Mouse (Mus musculus) liver, adult 2 months (tissue): ENCODE results near the gene Srsf12. TPM values are rescaled to one million over a fixed set of nuclear protein-coding genes. Genes with fewer than 3 reads are reported as not detected.

Source experiments
- DNase-seq: peaks from one replicate; pipeline ENCODE4 v3.0.0-alpha.2; 2011; ENCODE audit warnings: low read depth, low spot score; ENCODE audit errors: extremely low read depth
- H3K27ac ChIP-seq: fragments of 200-500 bp; replicated peaks from 2 replicates; pipeline ENCODE4 v1.5.1; 2012; ENCODE audit warnings: low read depth, mild to moderate bottlenecking, control low read depth, inconsistent platforms, low read length; ENCODE audit not compliant: insufficient read depth
- H3K27me3 ChIP-seq: fragments of 200-500 bp; 2 replicates; pipeline ENCODE4 v1.6.1; 2012; ENCODE audit warnings: mild to moderate bottlenecking, moderate library complexity, low read length, inconsistent platforms; ENCODE audit not compliant: control insufficient read depth, insufficient read depth
- H3K36me3 ChIP-seq: fragments of 200-500 bp; 2 replicates; pipeline ENCODE4 v1.6.1; 2012; ENCODE audit warnings: low read length, inconsistent platforms; ENCODE audit not compliant: control insufficient read depth, insufficient read depth
- H3K4me1 ChIP-seq: fragments of 200-500 bp; 2 replicates; pipeline ENCODE4 v1.6.1; 2011; ENCODE audit warnings: low read length; ENCODE audit not compliant: control insufficient read depth, insufficient read depth
- H3K4me3 ChIP-seq: fragments of 200-500 bp; 2 replicates; pipeline ENCODE4 v1.5.1; 2011; ENCODE audit warnings: low read depth, mild to moderate bottlenecking, control low read depth, low read length, moderate library complexity; ENCODE audit not compliant: insufficient read depth
- H3K79me2 ChIP-seq: fragments of 200-500 bp; 2 replicates; pipeline ENCODE4 v1.6.1; 2012; ENCODE audit warnings: inconsistent platforms, mild to moderate bottlenecking, low read length, moderate library complexity; ENCODE audit not compliant: control insufficient read depth, insufficient read depth
- H3K9ac ChIP-seq: fragments of 200-500 bp; 2 replicates; pipeline ENCODE4 v1.6.1; 2012; ENCODE audit warnings: low read depth, mild to moderate bottlenecking, control low read depth, inconsistent platforms, low read length
- CTCF ChIP-seq: fragments of 200-500 bp; IDR thresholded peaks from 2 replicates; pipeline ENCODE4 v1.5.1; 2011; ENCODE audit warnings: low read depth, low read length, control low read depth
- POLR2A ChIP-seq: fragments of 200-500 bp; IDR thresholded peaks from 2 replicates; pipeline ENCODE4 v1.6.1; 2011; ENCODE audit warnings: low read length, control low read depth; ENCODE audit not compliant: insufficient read depth; ENCODE audit errors: extremely low read depth
- WGBS: fragments of 180-500 bp; shearing (Covaris S2); methylation state at CpG from one replicate; pipeline ENCODE4 v1.1.7; 2018; 5-methylcytosine and 5-hydroxymethylcytosine counted together
- polyA plus RNA-seq: library from polyadenylated mRNA; depleted of rRNA; stranded (reverse); fragments of >200 nt; gene quantifications from 2 replicates; pipeline ENCODE4 v1.2.3, GENCODE M21; 2012; rRNA removed
- total RNA-seq: library from RNA; depleted of rRNA; stranded (reverse); fragments of >200 nt; gene quantifications from 2 replicates; pipeline ENCODE4 v1.2.3, GENCODE M21; 2014; rRNA removed

Gene Srsf12
- total and polyA plus RNA-seq, 2 experiments: 0.11 TPM; not detected in 1

DNA sequence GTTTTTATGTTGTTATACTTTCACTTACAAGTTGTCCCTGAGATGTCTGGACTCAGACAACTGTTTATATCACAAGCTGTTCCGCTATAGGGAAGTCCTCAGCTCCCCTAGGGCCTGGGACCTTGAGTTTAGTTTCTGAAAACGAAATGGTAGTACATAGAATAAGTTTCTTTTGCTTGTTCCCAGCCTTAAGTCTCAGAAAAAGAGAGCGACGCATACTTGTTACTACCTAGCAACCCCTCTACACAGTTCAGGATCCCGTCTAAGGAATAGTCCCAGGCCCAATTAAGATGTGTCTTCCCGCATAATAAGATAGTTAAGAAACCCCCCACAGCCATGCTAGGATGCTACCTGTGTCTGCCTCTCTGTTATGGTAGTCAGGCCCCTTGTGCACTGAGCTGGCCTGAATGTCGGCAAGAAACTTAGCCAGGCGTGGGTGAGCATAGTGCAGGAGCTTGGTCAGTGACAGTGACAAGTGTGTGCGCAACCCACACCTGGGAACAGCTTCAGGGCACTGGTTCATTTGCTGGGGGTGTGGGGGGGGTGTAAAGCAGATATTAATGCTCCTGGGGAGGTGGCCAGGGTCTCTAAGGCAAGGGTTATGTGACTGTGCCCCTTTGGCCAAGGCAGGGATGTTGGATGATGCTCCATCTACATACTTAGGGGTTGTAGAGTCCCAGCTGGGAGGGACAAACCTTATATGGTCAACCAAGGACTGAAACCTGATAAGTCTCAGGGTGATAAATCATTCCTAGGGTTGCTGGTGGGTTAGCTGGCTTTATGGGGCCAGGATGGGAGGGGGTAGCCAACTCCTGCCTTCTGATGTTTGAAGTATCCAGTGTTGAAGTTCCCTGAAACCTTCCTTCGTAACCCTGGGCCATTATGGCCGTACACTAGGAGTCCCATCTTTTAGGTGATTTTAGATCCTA, 61.9 kb downstream of the Srsf12 start:
- Histone ChIP-seq H3K36me3 (no peaks in the 10 kb centered on the region), H3K27me3 (no peaks in the 10 kb centered on the region), H3K4me1 (no peaks in the 10 kb centered on the region; the same call in 1 of the 2 replicates), H3K27ac (no peak overlapping the region), H3K9ac (no peak overlapping the region), H3K79me2 (no peaks in the 10 kb centered on the region; the same call in 1 of the 2 replicates), H3K4me3 (no peak overlapping the region)
- DNase-seq: no peak
- 96% methylated on average over 11 of the region's 11 CpGs for WGBS
- TF ChIP-seq CTCF (no peak), POLR2A (no peak)

DNA sequence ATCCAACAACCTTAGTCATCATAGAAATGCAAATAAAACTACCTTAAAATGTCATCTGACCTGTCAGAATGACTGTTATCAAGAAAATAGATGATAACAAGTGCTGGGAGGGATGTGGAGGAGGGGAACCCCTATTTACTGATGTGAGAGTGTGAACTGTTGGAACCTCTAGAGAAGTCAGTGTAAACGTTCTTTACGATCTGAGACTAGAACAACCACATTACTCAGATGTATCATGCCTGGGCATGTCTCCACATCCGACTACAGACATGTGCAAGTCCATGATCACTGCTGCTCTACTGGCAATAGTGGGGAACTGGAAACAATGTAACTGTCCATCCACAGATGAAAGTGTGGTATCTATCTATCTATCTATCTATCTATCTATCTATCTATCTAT, 64.6 kb downstream of the Srsf12 start:
- no peak overlapping the region for H3K27ac ChIP-seq
- no peaks in the 10 kb centered on the region; the same call in 1 of the 2 replicates for H3K79me2 ChIP-seq
- TF ChIP-seq CTCF (no peak), POLR2A (no peak)
- H3K27me3 ChIP-seq: no peaks in the 10 kb centered on the region
- H3K4me1 ChIP-seq: no peaks in the 10 kb centered on the region
- H3K4me3 ChIP-seq: no peak overlapping the region
- no peaks in the 10 kb centered on the region for H3K36me3 ChIP-seq
- no peak overlapping the region for H3K9ac ChIP-seq
- no peak for DNase-seq
- WGBS: 75% methylated on average over 3 of the region's 3 CpGs

GRCm38 (mm10) chr4:33281891-33282685, 73.3 kb downstream of the Srsf12 start:
- WGBS: 82% methylated on average over 3 of the region's 3 CpGs
- TF ChIP-seq CTCF (no peak), POLR2A (no peak)
- H3K4me3 ChIP-seq: no peak overlapping the region
- peaks cover 4% of the 10 kb centered on the region for H3K4me1 ChIP-seq
- H3K36me3 ChIP-seq: no peaks in the 10 kb centered on the region
- DNase-seq: peak; percentile 23
- H3K27me3 ChIP-seq: no peaks in the 10 kb centered on the region
- no peak overlapping the region for H3K9ac ChIP-seq
- H3K27ac ChIP-seq: no peak overlapping the region
- no peaks in the 10 kb centered on the region for H3K79me2 ChIP-seq

Other genes starting within 250 kb of the Srsf12 start
- 1.5 and 1.6 TPM in 2 replicates for gene Rragd, start 226.0 kb upstream of the Srsf12 start, total RNA-seq
- 0.26 and 0.59 TPM in 2 replicates for gene Rragd, start 226.0 kb upstream of the Srsf12 start, polyA plus RNA-seq
- 21.3 and 21.7 TPM in 2 replicates for gene Ube2j1, start 177.6 kb upstream of the Srsf12 start, total RNA-seq
- gene Ube2j1, start 177.6 kb upstream of the Srsf12 start, polyA plus RNA-seq: 11.1 and 13.1 TPM in 2 replicates
- gene Gabrr2, start 146.0 kb upstream of the Srsf12 start, total RNA-seq: 0.20 and 0.46 TPM in 2 replicates
- 0.15 and 0.27 TPM in 2 replicates for gene Gabrr2, start 146.0 kb upstream of the Srsf12 start, polyA plus RNA-seq
- 0.20 TPM in 1 of 2 replicates, not detected in the other for gene Gabrr1, start 76.5 kb upstream of the Srsf12 start, total RNA-seq
- not detected in 2 replicates for gene Gabrr1, start 76.5 kb upstream of the Srsf12 start, polyA plus RNA-seq
- 3.6 and 4.4 TPM in 2 replicates for gene Pm20d2, start 19.3 kb upstream of the Srsf12 start, total RNA-seq
- 7.3 and 8.6 TPM in 2 replicates for gene Pm20d2, start 19.3 kb upstream of the Srsf12 start, polyA plus RNA-seq
- gene Pnrc1, start 81.2 kb downstream of the Srsf12 start, total RNA-seq: 29.6 and 35.0 TPM in 2 replicates
- 48.5 and 77.3 TPM in 2 replicates for gene Pnrc1, start 81.2 kb downstream of the Srsf12 start, polyA plus RNA-seq
- 5.8 and 6.8 TPM in 2 replicates for gene Rngtt, start 101.3 kb downstream of the Srsf12 start, total RNA-seq
- gene Rngtt, start 101.3 kb downstream of the Srsf12 start, polyA plus RNA-seq: 1.3 TPM in 2 replicates